Mouse (Mus musculus): ENCODE measurements at regions not wholly inside any gene's neighbourhood (a gene's known extent, or its start where the extent isn't known, plus 50 kb on each side); places are given as distances from the start of the nearest gene placed in this dataset.
"Not testable (repeated sequence)": the region's sequence is repeated elsewhere in the genome, so short reads cannot be mapped to it uniquely, and the experiment has no call there.

- Histone ChIP-seq H3K27ac (no peak overlapping the region), H3K4me3 (no peak overlapping the region)
- no peak for TF ChIP-seq CTCF (IDR thresholded peaks at IDR 0.05)
- no peak for DNase-seq
- intact Hi-C loops (cut with DNase I): no loop called here
Observed at GRCm38 (mm10) chr6:68977959-68978358, 1442.4 kb upstream of the Tacstd2 start.

GRCm38 (mm10) chr6:68964012-68964411 is 1428.4 kb upstream of the Tacstd2 start:
- Histone ChIP-seq H3K4me3 (no peak overlapping the region), H3K27ac (no peak overlapping the region)
- intact Hi-C loops (cut with DNase I): no loop called here
- DNase-seq: no peak
- no peak for TF ChIP-seq CTCF (IDR thresholded peaks at IDR 0.05)

- H3K27ac ChIP-seq; intact Hi-C loops (cut with DNase I); DNase-seq; H3K4me3 ChIP-seq: not testable (repeated sequence)
Observed at GRCm38 (mm10) chr6:68938104-68938503, 1402.5 kb upstream of the Tacstd2 start.

- H3K27ac ChIP-seq; DNase-seq; H3K4me3 ChIP-seq; intact Hi-C loops (cut with DNase I): not testable (repeated sequence)
Observed at GRCm38 (mm10) chr6:68931860-68932259, 1396.3 kb upstream of the Tacstd2 start.

GRCm38 (mm10) chr6:68915536-68915935 is 1379.9 kb upstream of the Tacstd2 start:
- no peak for TF ChIP-seq CTCF (IDR thresholded peaks at IDR 0.05)
- H3K4me3 ChIP-seq: no peak overlapping the region
- H3K27ac ChIP-seq: no peak overlapping the region
- intact Hi-C loops (cut with DNase I): no loop called here
- no peak for DNase-seq

GRCm38 (mm10) chr6:68884130-68884529 is 1348.5 kb upstream of the Tacstd2 start:
- TF ChIP-seq CTCF (IDR thresholded peaks at IDR 0.05): no peak
- intact Hi-C loops (cut with DNase I): no loop called here
- H3K4me3 ChIP-seq: no peak overlapping the region
- H3K27ac ChIP-seq: no peak overlapping the region
- DNase-seq: no peak

- H3K27ac ChIP-seq; H3K4me3 ChIP-seq; DNase-seq; intact Hi-C loops (cut with DNase I): not testable (repeated sequence)
Observed at GRCm38 (mm10) chr6:68852761-68853160, 1317.2 kb upstream of the Tacstd2 start.

- no peak for TF ChIP-seq CTCF (IDR thresholded peaks at IDR 0.05)
- Histone ChIP-seq H3K27ac (no peak overlapping the region), H3K4me3 (no peak overlapping the region)
- no peak for DNase-seq
- intact Hi-C loops (cut with DNase I): no loop called here
Observed at GRCm38 (mm10) chr6:68852286-68852685, 1316.7 kb upstream of the Tacstd2 start.

- Histone ChIP-seq H3K4me3 (no peak overlapping the region), H3K27ac (no peak overlapping the region)
- DNase-seq: no peak
- intact Hi-C loops (cut with DNase I): no loop called here
- TF ChIP-seq CTCF (IDR thresholded peaks at IDR 0.05): no peak
Observed at GRCm38 (mm10) chr6:68835186-68835585, 1299.6 kb upstream of the Tacstd2 start.

GRCm38 (mm10) chr6:68834633-68835032 is 1299.0 kb upstream of the Tacstd2 start:
- TF ChIP-seq CTCF (IDR thresholded peaks at IDR 0.05): no peak
- H3K27ac ChIP-seq: no peak overlapping the region
- intact Hi-C loops (cut with DNase I): no loop called here
- DNase-seq: no peak
- H3K4me3 ChIP-seq: no peak overlapping the region

GRCm38 (mm10) chr6:68828460-68828859 is 1292.9 kb upstream of the Tacstd2 start:
- H3K4me3 ChIP-seq; intact Hi-C loops (cut with DNase I); H3K27ac ChIP-seq; DNase-seq: not testable (repeated sequence)

GRCm38 (mm10) chr6:68813346-68813745 is 1277.8 kb upstream of the Tacstd2 start:
- TF ChIP-seq CTCF (IDR thresholded peaks at IDR 0.05): no peak
- H3K27ac ChIP-seq: no peak overlapping the region
- DNase-seq: no peak
- intact Hi-C loops (cut with DNase I): no loop called here
- H3K4me3 ChIP-seq: no peak overlapping the region

GRCm38 (mm10) chr6:68799205-68799604 is 1263.6 kb upstream of the Tacstd2 start:
- DNase-seq; intact Hi-C loops (cut with DNase I); H3K4me3 ChIP-seq; H3K27ac ChIP-seq: not testable (repeated sequence)

GRCm38 (mm10) chr6:68771507-68771906 is 1235.9 kb upstream of the Tacstd2 start:
- no peak for DNase-seq
- no peak overlapping the region for H3K27ac ChIP-seq
- intact Hi-C loops (cut with DNase I): no loop called here
- TF ChIP-seq CTCF (IDR thresholded peaks at IDR 0.05): no peak
- no peak overlapping the region for H3K4me3 ChIP-seq

GRCm38 (mm10) chr6:68750451-68750850 is 1214.9 kb upstream of the Tacstd2 start:
- TF ChIP-seq CTCF (IDR thresholded peaks at IDR 0.05): no peak
- intact Hi-C loops (cut with DNase I): no loop called here
- DNase-seq: no peak
- Histone ChIP-seq H3K4me3 (no peak overlapping the region), H3K27ac (no peak overlapping the region)

Measured in gastrocnemius, adult 2 months (tissue).